Mouse (Mus musculus): Measurements from ENCODE around the gene Olfr485. TPM values are rescaled to one million over a fixed set of nuclear protein-coding genes. Genes with fewer than 3 reads are reported as not detected.
"Not testable (repeated sequence)": the region's sequence is repeated elsewhere in the genome, so short reads cannot be mapped to it uniquely, and the experiment has no call there.

Olfr485 gene
- not detected in 2 replicates for total RNA-seq (2017)

DNA sequence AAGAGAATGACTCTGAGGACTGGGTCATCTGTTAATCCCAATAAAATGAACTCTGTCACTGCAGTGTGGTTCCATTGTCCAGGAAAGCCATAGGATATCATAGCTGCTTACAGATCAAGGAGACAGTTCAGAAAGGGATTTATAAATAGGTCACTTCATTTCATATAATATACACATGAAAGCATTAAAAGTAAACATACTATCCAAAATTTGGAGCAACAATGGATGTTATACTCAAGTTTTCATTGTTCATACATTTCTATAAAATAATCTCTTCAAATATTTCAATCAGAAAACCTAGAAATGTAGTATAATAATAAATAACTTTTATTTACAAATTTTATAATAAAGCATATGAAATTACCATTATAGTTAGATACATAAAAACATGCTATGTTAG is at the start of gene Olfr485:
Gene Olfr485 (minus strand): TSS at position 101 of the 400 bp plus-strand sequence.
- ATAC-seq (replicated peaks in 1 of 2; ENCODE audit: insufficient read depth in 1 of 2, low FRiP score in 2 of 2, low TSS enrichment in 1 of 2, low read depth in 1 of 2, poor library complexity in 2 of 2, severe bottlenecking in 2 of 2): no peak

DNA sequence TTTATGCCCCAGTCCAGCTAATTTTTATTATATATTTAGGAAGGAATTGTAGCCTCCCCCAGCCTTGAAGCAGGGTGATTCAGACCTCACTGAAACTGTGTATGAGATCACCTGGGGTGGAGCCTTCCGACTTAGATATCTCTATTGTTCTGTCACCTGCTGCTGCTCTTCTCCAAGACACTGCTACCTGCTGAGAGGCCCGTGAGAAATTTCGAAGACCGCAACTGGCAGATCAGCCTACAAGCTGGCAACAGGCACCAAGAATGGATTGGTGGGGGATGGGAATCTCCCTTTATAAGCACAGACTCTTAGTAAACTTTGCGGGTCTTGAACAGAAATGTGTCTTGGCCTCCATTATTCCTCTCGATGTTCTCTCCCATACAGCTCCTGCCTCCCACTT is 37.3 kb upstream of the Olfr485 start:
- no peak for ATAC-seq (replicated peaks in 1 of 2; ENCODE audit: insufficient read depth in 1 of 2, low FRiP score in 2 of 2, low TSS enrichment in 1 of 2, low read depth in 1 of 2, poor library complexity in 2 of 2, severe bottlenecking in 2 of 2)

DNA sequence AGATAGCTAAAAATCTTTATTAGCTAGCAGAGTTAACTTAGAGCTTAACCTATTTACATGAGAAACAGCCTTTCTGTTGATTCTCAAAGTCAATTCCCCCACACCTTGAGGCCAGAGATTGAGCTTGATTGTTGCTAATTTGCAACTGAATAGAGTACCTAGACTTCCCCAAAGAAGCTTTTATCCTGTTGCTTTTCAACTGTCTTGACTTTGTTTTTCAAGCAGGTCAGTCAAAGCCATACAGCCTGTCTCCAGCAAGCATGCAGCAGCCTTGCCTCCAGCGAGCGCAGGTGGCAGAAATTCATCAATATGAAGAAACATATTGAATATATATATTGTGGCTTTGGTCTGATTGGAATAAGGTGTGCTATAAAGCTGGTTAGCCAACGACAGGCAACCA is 36.7 kb upstream of the Olfr485 start:
- ATAC-seq (replicated peaks in 1 of 2; ENCODE audit: insufficient read depth in 1 of 2, low FRiP score in 2 of 2, low TSS enrichment in 1 of 2, low read depth in 1 of 2, poor library complexity in 2 of 2, severe bottlenecking in 2 of 2): not testable (repeated sequence)

DNA sequence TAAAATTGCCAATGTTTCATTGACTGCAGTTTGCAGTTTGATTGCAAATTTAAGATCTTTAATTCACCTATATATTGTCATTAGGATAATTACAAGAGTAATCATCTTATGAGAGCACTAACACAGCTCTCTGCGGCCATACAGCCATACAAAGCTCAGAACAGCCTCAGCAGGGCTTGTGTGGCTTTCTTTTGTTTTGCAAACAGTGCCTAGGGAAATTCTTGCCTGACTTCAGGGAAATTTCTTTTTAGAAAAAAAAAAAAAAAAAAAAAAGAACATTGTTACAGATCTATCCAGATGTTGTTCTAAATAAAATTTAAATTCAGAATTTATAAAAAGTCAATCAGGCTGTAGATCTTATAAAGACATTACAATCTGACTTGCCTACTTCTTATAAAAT is 33.0 kb upstream of the Olfr485 start:
- ATAC-seq (replicated peaks in 1 of 2; ENCODE audit: insufficient read depth in 1 of 2, low FRiP score in 2 of 2, low TSS enrichment in 1 of 2, low read depth in 1 of 2, poor library complexity in 2 of 2, severe bottlenecking in 2 of 2): not testable (repeated sequence)

DNA sequence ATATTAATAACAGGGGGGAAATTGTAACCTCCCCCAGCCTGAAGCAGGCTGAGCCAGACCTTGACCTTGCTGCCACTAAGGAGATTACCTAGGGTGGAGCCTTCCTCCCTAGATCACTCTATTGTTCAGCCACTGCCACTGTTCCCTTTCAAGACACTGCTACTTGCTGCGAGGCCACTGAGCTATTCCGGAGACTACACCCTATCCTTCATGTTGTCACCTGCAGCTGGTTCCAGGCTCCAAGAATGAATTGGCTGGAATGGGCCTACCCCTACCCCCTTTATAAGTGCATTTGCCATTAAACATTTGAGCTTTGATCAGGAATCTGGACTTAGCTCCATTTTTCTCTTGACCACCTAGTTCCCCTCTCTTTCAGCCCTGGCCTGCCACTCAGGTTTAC is 31.5 kb upstream of the Olfr485 start:
- ATAC-seq (replicated peaks in 1 of 2; ENCODE audit: insufficient read depth in 1 of 2, low FRiP score in 2 of 2, low TSS enrichment in 1 of 2, low read depth in 1 of 2, poor library complexity in 2 of 2, severe bottlenecking in 2 of 2): not testable (repeated sequence)

DNA sequence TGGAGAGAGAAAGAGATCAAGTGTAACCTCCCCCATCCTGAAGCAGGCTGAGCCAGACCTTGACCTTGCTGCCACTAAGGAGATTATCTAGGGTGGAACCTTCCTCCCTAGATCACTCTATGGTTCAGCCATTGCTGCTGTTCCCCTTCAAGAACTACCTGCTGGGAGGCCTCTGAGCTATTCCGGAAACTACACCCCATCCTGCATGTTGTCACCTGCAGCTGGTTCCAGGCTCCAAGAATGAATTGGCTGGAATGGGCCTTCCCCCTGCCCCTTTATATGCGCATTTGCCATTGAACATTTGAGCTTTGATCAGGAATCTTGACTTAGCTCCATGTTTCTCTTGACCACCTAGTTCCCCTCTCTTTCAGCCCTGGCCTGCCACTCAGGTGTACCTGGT is 25.6 kb upstream of the Olfr485 start:
- ATAC-seq (replicated peaks in 1 of 2; ENCODE audit: insufficient read depth in 1 of 2, low FRiP score in 2 of 2, low TSS enrichment in 1 of 2, low read depth in 1 of 2, poor library complexity in 2 of 2, severe bottlenecking in 2 of 2): not testable (repeated sequence)

DNA sequence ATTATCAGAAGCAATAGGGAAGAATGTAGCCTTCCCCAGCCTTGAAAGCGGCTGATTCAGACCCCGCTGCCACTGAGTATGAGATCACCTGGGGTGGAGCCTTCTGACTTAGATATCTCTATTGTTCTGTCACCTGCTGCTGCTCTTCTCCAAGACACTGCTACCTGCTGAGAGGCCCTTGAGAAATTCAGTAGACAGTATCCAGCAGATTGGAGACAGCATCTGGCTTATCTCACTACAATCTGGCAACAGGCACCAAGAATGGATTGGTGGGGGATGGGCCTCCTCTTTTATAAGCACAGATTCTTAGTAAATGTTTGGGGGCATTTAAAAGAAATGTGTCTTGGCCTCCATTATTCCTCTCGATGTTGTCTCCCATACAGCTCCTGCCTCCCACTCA is 24.7 kb upstream of the Olfr485 start:
- not testable (repeated sequence) for ATAC-seq (replicated peaks in 1 of 2; ENCODE audit: insufficient read depth in 1 of 2, low FRiP score in 2 of 2, low TSS enrichment in 1 of 2, low read depth in 1 of 2, poor library complexity in 2 of 2, severe bottlenecking in 2 of 2)

DNA sequence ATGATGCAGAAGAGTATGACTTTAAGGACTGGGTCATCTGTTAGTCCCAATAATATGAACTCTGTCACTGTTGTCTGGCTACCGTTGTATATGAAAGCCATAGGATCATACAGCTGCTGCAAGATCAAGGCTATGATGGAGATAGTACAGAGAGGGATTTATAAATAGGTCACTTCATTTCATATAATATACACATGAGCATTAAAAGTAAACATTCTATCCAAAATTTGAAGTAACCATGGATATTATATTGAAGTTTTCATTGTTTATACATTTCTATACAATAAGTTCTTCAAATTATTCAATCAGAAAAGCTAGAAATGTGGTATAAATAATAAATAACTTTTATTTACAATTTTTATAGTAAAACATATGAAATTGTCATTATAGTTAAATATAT is 13.0 kb upstream of the Olfr485 start, which contains the start of gene Olfr486:
Gene Olfr486 (minus strand): TSS at position 101 of the 400 bp plus-strand sequence.
- ATAC-seq (replicated peaks in 1 of 2; ENCODE audit: insufficient read depth in 1 of 2, low FRiP score in 2 of 2, low TSS enrichment in 1 of 2, low read depth in 1 of 2, poor library complexity in 2 of 2, severe bottlenecking in 2 of 2): not testable (repeated sequence)

DNA sequence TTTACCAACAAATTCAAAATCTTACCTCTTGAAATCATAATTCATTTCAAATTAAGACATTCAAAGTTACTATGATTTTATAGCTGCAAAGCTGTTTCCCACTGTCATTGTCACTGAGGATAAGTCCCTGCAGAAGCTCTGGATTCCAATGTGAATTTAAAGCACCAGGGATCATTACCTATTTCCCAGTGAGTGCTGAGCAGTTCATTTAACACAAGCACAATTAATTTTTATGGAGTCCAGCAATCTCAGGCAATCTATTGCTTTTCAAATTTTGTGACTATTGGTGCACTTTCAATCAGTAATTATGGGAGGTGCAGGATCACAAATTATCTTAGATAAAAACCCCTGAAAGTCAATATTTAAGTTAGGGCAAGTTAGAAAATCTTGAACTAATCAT is 32.3 kb downstream of the Olfr485 start, which contains the start of gene Olfr484:
Gene Olfr484 (minus strand): TSS at position 101 of the 400 bp plus-strand sequence.
- no peak for ATAC-seq (replicated peaks in 1 of 2; ENCODE audit: insufficient read depth in 1 of 2, low FRiP score in 2 of 2, low TSS enrichment in 1 of 2, low read depth in 1 of 2, poor library complexity in 2 of 2, severe bottlenecking in 2 of 2)

DNA sequence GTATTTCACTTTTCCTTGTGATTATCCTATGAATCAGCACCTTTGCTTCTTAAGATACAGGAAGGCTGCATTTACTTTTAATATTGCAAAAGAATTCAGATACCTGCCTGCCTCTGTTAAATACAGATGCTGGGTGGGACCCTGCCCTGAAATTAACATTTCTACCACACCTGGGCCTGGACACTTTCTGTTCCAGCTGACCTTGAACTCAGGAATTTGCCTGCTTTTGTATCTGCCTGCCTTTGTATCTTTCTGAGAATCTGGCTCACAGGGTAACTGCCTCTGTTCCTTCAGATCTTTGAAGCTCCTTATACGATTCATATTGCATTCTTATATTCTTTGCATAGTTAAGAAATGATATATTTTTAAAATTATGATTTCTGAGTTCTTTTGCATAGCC is 38.3 kb downstream of the Olfr485 start:
- ATAC-seq (replicated peaks in 1 of 2; ENCODE audit: insufficient read depth in 1 of 2, low FRiP score in 2 of 2, low TSS enrichment in 1 of 2, low read depth in 1 of 2, poor library complexity in 2 of 2, severe bottlenecking in 2 of 2): no peak

DNA sequence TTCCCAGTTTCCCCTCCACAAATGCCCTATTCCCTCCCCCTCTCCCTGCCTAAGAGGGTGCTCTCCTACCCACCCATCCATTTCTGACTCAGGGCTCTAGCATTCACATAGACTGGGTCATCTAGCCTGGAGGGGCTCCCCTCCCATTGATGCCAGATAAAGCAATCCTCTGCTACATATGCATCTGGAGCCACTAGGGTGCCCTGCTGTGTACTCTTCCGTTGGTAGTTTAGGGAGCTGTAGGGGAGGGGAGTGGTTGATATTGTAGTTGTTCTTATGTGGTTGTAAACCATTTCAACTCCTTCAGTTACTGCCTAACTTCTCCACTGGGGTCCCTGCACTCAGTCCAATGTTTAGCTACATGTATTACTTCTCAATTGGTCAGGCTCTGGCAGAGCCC is 39.0 kb downstream of the Olfr485 start:
- no peak for ATAC-seq (replicated peaks in 1 of 2; ENCODE audit: insufficient read depth in 1 of 2, low FRiP score in 2 of 2, low TSS enrichment in 1 of 2, low read depth in 1 of 2, poor library complexity in 2 of 2, severe bottlenecking in 2 of 2)

Other genes with a start within 250 kb of the Olfr485 start
- not detected in 2 replicates for gene Olfr473, start 229.4 kb downstream of the Olfr485 start, total RNA-seq (2017)
- not detected in 2 replicates for gene Olfr474, start 205.2 kb downstream of the Olfr485 start, total RNA-seq (2017)
- not detected in 2 replicates for gene Olfr476, start 195.1 kb downstream of the Olfr485 start, total RNA-seq (2017)
- gene Olfr477, start 173.2 kb downstream of the Olfr485 start, total RNA-seq (2017): not detected in 2 replicates
- not detected in 2 replicates for gene Olfr478, start 125.9 kb downstream of the Olfr485 start, total RNA-seq (2017)
- gene Olfr479, start 109.2 kb downstream of the Olfr485 start, total RNA-seq (2017): not detected in 2 replicates
- gene Olfr480, start 92.5 kb downstream of the Olfr485 start, total RNA-seq (2017): not detected in 2 replicates
- not detected in 2 replicates for gene Olfr481, start 80.0 kb downstream of the Olfr485 start, total RNA-seq (2017)
- gene Olfr482, start 62.3 kb downstream of the Olfr485 start, total RNA-seq (2017): 0.25 TPM in 1 of 2 replicates, not detected in the other
- not detected in 2 replicates for gene Olfr483, start 59.0 kb downstream of the Olfr485 start, total RNA-seq (2017)
- not detected in 2 replicates for gene Olfr484, start 32.4 kb downstream of the Olfr485 start, total RNA-seq (2017)
- gene Olfr486, start 12.9 kb upstream of the Olfr485 start, total RNA-seq (2017): not detected in 2 replicates
- gene Olfr487, start 54.8 kb upstream of the Olfr485 start, total RNA-seq (2017): not detected in 2 replicates
- not detected in 2 replicates for gene Olfr488, start 98.5 kb upstream of the Olfr485 start, total RNA-seq (2017)
- gene Olfr490, start 129.1 kb upstream of the Olfr485 start, total RNA-seq (2017): not detected in 2 replicates
- gene Olfr491, start 153.6 kb upstream of the Olfr485 start, total RNA-seq (2017): not detected in 2 replicates
- gene Olfr492, start 163.8 kb upstream of the Olfr485 start, total RNA-seq (2017): not detected in 2 replicates
- gene Olfr493, start 187.1 kb upstream of the Olfr485 start, total RNA-seq (2017): not detected in 2 replicates
- gene Olfr494, start 205.5 kb upstream of the Olfr485 start, total RNA-seq (2017): not detected in 2 replicates
- gene Olfr495, start 233.3 kb upstream of the Olfr485 start, total RNA-seq (2017): not detected in 2 replicates

All from hematopoietic stem cell, adult 5-6 weeks (primary cell).